Mouse (Mus musculus) effector memory CD4-positive, alpha-beta T cell, adult 7 months (primary cell): Measurements from ENCODE around the gene Ppp4c. TPM values are rescaled to one million over a fixed set of nuclear protein-coding genes. Genes with fewer than 3 reads are reported as not detected.

ENCODE experiments used
- polyA plus RNA-seq: library from polyadenylated mRNA; unstranded; fragments of 100-300 nt; shearing (Covaris generic); gene quantifications from one replicate; pipeline ENCODE4 v1.2.1, GENCODE M21; 2017

Gene Ppp4c
- 405 TPM for polyA plus RNA-seq

DNA sequence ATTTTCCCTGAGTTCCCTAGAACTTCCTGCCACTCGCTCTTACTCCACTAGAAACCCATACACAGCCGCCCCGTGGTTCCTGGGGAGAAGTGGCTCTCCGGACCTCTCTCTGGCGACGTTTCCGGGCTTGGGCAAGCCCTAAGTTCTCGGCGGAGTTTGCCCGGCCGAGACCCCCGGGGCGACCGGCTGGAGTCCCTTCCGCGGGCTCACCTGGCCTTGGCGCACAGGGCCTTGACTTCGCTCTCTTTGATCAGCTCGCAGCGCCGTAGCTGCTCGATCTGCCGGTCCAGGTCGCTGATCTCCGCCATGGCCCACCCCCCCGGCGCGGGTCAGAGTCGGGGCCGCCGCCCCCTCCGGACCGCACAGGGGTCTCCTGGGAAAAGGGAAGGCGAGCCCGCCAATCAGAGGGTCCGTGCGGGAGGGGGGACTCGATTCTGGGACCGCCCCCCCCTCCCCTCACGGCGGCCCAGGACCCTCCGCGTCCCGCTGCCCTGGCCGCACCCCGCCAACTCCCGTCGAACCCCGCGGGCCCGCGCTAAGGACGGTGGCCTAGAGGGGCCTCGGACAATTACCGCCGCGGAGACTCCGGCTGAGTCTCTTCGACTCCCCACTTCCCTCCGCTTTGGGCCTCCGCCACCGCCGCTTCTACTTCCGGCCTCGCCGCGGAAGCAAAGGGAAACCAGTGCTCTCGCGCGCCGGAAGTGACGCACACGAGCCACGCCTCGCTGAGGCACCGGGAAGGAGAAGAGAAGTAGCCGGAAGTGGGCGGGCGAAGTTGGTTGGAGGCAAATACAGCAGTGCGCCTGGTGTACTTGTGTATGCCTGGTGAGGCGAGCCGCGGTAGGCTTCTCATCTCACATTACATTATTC, at the start of gene Ppp4c:
Ppp4c (minus strand) TSS at position 646 of the 870 bp plus-strand sequence.

DNA sequence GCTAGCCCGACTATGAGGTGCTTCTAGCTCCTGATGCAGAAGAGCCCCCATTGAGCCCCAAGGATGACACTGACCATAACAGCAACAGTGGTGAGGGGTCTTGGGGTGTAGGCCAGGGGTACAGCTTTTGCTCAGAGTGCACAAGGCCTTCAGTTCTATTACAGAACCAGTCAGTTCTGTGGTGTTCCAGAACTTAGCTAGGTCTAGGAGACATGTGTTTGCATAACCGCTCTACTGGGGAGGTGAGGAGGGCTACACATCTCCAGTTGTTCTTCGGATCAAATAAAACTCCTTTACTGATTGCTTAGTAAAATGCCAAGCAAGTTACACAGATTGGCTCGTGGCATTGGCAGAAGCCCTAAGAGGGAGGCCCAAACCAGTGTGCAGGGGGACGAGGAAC, 39.2 kb upstream of the Ppp4c start, which contains the start of gene 4930451I11Rik:
4930451I11Rik (minus strand) TSS at position 101 of the 400 bp plus-strand sequence.

DNA sequence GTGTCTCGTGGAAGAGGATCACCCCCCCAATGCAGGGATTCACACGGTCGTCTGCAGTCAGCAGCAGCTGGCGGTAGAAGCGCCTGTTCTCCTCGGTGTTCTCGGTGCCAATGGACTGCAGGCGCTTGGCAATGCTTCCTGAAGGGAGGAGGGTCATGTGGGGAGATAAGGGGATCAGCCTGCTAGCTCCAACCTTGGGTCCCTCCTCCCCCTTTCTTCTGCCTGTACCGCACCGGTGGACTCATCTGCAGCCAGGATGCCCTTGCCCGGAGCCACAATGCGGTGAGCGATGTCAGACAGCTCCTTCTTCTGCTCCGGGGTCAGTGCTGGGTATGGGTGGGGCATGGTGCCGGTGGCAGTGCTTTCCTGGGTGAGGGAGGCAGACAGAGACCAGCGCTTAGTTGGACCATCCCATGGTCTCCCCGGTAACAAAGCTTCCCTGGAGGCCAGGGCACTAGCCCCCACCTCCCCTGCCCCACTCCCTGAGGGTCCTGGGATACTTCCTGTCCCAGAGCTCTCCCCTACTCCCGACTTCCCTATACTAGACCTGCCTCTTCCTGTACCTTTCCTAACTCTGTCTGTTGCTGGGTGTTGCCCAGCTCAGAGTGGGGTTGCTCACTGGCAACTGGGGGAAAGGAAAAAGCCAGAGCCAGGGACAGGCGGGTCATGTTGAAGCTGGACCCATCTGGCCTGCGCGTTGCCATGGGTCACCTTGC, 5.3 kb upstream of the Ppp4c start, which contains the start of gene Fam57b:
Fam57b (plus strand) TSS at position 258 of the 716 bp plus-strand sequence.

DNA sequence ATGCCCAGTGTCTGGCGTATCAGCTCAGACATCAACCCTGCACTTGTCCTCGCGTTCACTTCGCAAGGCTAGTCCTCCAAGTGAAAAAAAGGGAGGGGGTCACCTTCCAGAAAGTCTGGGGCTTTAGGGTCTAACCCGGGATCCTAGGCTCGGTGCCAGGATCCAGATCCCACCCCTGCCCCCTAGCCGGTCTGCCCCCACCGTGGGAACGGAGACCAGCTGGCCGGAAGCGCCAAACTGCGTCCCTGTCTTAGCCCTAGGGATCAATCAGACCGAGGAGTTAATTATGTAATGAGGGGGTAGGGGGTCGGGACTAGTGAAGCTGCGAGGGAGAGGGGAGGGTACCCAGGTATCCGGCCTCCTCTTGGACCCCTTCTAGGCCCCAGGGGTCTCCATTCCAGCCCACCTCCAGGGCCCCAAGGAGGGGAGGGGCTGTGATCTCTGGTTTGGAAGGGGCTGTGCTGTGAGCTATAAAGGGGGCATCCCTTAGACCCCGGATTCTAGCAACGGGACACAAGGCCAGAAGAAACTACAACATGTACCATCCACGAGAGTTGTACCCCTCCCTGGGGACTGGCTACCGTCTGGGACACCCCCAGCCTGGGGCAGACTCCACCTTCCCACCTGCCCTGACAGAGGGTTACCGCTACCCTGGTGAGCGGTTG, 11.2 kb downstream of the Ppp4c start, which contains the start of gene Tbx6:
Tbx6 (plus strand) TSS at position 513 of the 665 bp plus-strand sequence.

DNA sequence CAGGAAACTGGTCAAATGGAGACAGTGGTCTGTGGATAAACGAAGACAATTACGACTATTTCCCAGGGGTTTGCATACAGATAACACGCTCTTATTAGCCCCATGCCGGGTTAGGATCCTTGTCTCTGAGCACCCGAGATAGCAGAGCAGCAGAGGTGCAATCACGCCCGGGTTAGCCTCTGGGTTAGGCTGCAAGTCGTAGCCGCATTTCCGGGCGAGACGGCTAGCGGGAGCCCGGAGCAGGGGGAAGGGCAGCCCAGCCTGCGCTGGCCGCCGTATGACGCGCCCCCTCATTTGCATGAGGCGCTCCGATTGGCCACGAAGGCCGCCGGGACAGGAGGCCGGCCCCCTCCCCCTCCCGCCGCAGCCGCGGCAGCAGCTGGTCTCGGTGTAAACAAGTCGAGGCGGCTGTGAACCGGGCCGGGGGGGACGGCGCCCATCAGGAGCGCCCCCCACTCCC, 15.7 kb downstream of the Ppp4c start, which contains the start of gene Ypel3:
Ypel3 (plus strand) TSS at position 358 of the 460 bp plus-strand sequence.

DNA sequence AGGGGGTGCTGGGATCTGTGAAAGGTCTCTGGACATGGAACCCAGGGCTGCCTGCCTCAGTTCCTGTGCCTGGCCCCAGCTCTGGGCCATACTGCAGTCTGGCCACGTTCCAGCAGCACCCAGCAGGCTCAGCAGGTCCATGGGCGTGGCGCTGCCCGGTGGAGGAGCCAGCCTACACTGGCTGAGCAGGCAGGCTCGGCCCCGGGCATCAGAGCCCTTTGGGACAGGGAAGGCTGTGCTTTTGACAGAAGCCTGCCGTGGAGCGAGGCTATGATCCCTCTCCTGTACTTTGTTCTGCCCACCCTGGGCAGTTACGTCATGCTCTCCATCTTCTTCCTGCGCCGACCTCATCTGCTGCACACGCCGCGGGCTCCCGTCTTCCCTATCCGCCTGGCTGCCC, 26.1 kb downstream of the Ppp4c start, which contains the start of gene Gdpd3:
Gdpd3 (plus strand) TSS at position 134 of the 400 bp plus-strand sequence.

DNA sequence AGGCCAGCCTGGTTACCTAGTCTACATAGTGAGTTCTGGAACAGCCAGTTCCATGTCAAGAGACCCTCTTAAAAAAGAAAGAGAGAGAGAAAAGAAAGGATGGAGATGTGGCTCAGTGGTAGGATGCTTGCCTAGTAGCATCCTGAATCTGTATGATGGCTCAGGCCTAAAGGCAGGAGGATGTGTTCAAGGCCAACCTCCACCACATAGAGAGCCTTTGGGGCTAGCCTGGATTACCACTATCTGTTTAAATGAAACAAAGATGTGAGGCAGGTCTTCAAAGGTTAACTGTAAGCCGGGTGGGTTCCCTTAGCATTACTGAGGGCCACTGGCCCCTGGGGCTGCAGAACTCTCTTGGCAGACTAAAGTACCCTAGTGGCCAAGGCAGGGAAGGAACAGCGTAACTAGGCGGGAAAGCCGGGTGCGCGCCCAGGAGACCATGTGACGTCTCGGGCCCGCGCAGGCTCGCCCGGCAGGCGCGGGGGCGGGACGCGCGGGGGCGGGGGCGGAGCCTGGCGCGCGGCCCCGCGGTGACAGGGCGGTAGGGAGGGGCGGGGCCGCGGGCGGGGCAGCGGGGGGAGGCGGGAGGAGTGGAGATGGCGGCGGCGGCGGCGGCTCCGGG, 33.1 kb downstream of the Ppp4c start, which contains the start of gene Mapk3:
Mapk3 (plus strand) TSS at position 552 of the 622 bp plus-strand sequence.

Other genes starting within 250 kb of the Ppp4c start
- 159 TPM for gene Eif3c, start 226.1 kb downstream of the Ppp4c start, polyA plus RNA-seq
- gene Apobr, start 207.6 kb downstream of the Ppp4c start, polyA plus RNA-seq = 7.1 TPM
- gene Cln3, start 206.7 kb downstream of the Ppp4c start, polyA plus RNA-seq = 105 TPM
- not detected for gene Il27, start 197.6 kb downstream of the Ppp4c start, polyA plus RNA-seq
- 1.8 TPM for gene Nupr1, start 161.6 kb downstream of the Ppp4c start, polyA plus RNA-seq
- 79.6 TPM for gene Sgf29, start 143.2 kb downstream of the Ppp4c start, polyA plus RNA-seq
- 0.29 TPM for gene Sult1a1, start 116.1 kb downstream of the Ppp4c start, polyA plus RNA-seq
- 102 TPM for gene Bola2, start 97.1 kb downstream of the Ppp4c start, polyA plus RNA-seq
- gene Slx1b, start 96.7 kb downstream of the Ppp4c start, polyA plus RNA-seq = 2.0 TPM
- gene Coro1a, start 84.7 kb downstream of the Ppp4c start, polyA plus RNA-seq = 1,760 TPM
- 18.7 TPM for gene Mapk3, start 32.9 kb downstream of the Ppp4c start, polyA plus RNA-seq
- gene Gdpd3, start 26.2 kb downstream of the Ppp4c start, polyA plus RNA-seq = 2.5 TPM
- 341 TPM for gene Ypel3, start 15.5 kb downstream of the Ppp4c start, polyA plus RNA-seq
- 2.8 TPM for gene Tbx6, start 11.0 kb downstream of the Ppp4c start, polyA plus RNA-seq
- not detected for gene Fam57b, start 5.2 kb upstream of the Ppp4c start, polyA plus RNA-seq
- not detected for gene 4930451I11Rik, start 39.1 kb upstream of the Ppp4c start, polyA plus RNA-seq
- 0.45 TPM for gene Doc2a, start 54.9 kb upstream of the Ppp4c start, polyA plus RNA-seq
- gene Hirip3, start 69.5 kb upstream of the Ppp4c start, polyA plus RNA-seq = 13.9 TPM
- gene Ino80e, start 69.9 kb upstream of the Ppp4c start, polyA plus RNA-seq = 55.1 TPM
- gene Taok2, start 92.2 kb upstream of the Ppp4c start, polyA plus RNA-seq = 39.3 TPM
- gene Tmem219, start 130.4 kb upstream of the Ppp4c start, polyA plus RNA-seq = 41.2 TPM
- gene Kctd13, start 136.4 kb upstream of the Ppp4c start, polyA plus RNA-seq = 37.4 TPM
- gene Asphd1, start 157.1 kb upstream of the Ppp4c start, polyA plus RNA-seq = 0.30 TPM
- 0.27 TPM for gene Sez6l2, start 158.1 kb upstream of the Ppp4c start, polyA plus RNA-seq
- 127 TPM for gene Cdipt, start 183.4 kb upstream of the Ppp4c start, polyA plus RNA-seq
- gene Cdiptos, start 183.6 kb upstream of the Ppp4c start, polyA plus RNA-seq = 0.57 TPM
- gene Mvp, start 222.1 kb upstream of the Ppp4c start, polyA plus RNA-seq = 75.7 TPM
- 1.7 TPM for gene Pagr1b, start 224.0 kb upstream of the Ppp4c start, polyA plus RNA-seq
- 49.8 TPM for gene Pagr1a, start 224.9 kb upstream of the Ppp4c start, polyA plus RNA-seq
- gene Gm42742, start 228.6 kb upstream of the Ppp4c start, polyA plus RNA-seq = 13.4 TPM
- 4.9 TPM for gene Prrt2, start 228.7 kb upstream of the Ppp4c start, polyA plus RNA-seq
- 66.5 TPM for gene Maz, start 234.5 kb upstream of the Ppp4c start, polyA plus RNA-seq
- 3.0 TPM for gene Kif22, start 250.0 kb upstream of the Ppp4c start, polyA plus RNA-seq